Mouse (Mus musculus): ENCODE data around the gene Lrpprc. TPM values are rescaled to one million over a fixed set of nuclear protein-coding genes. Genes with fewer than 3 reads are reported as not detected.

Gene Lrpprc
- polyA plus RNA-seq, 1 experiment, result 10.0 TPM

DNA sequence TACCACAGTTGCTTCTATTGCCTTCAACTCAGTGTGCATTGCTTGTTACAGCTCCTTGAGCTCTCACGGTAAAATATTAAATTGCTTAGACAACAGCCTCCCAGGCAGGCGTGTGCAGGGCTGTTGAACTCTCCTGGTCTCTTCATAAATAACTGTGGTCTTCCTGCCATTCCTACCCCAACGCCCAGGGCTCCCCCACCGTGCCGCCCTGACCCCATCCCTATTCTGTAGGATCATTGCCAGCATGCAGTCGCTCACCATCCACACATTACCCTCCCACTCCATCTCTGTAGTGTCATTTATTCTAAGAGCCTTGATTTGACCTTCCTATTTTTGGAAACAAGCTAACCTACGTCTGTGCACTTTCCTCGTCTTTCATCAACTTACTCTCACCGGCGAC is 125.5 kb downstream of the Lrpprc start:
- Histone ChIP-seq H3K27me3 (ENCODE audit: control insufficient read depth, insufficient read depth, low read length) (no peaks in the 10 kb centered on the region), H3K4me3 (ENCODE audit: control insufficient read depth, insufficient read depth, low read length) (no peak overlapping the region), H3K4me1 (replicated peaks; ENCODE audit: control insufficient read depth, insufficient read depth, low read length) (no peaks in the 10 kb centered on the region; the same call in 1 of the 2 replicates), H3K36me3 (ENCODE audit: control insufficient read depth, insufficient read depth, low read length) (no peaks in the 10 kb centered on the region), H3K27ac (ENCODE audit: control insufficient read depth, insufficient read depth, low read length) (no peak overlapping the region)
- 83% methylated on average over 10 of the region's 10 CpGs for WGBS
- TF ChIP-seq POLR2A (IDR thresholded peaks at IDR 0.05; ENCODE audit: control insufficient read depth, extremely low read depth, insufficient read depth, low read length, poor library complexity), result no peak
- no peak for TF ChIP-seq CTCF (IDR thresholded peaks at IDR 0.05; ENCODE audit: borderline replicate concordance, control insufficient read depth, extremely low read depth, insufficient read depth, low read length, poor library complexity)
- no peak for DNase-seq

DNA sequence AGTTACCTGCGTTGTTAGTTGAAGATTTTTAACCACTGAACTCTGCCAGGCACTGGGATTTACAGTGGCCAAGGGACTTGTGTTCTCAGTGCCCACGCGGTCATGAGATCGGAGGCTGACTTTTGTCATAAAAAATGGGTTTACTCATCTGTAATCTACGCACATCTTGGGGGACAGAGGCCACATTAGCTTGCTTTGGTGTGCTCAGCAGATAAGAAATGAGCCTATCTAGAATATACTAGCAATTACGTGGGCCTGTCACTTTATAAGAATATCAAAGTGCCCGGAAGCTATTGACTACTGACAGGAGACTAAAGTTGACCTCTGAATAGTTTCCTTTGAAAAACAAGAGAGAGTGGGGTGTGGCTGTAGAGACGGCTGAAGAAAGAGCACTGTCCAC is 131.6 kb downstream of the Lrpprc start:
- H3K4me3 ChIP-seq (ENCODE audit: control insufficient read depth, insufficient read depth, low read length), result no peak overlapping the region
- no peak overlapping the region for H3K27ac ChIP-seq (ENCODE audit: control insufficient read depth, insufficient read depth, low read length)
- no peaks in the 10 kb centered on the region for H3K36me3 ChIP-seq (ENCODE audit: control insufficient read depth, insufficient read depth, low read length)
- no peak for TF ChIP-seq POLR2A (IDR thresholded peaks at IDR 0.05; ENCODE audit: control insufficient read depth, extremely low read depth, insufficient read depth, low read length, poor library complexity)
- TF ChIP-seq CTCF (IDR thresholded peaks at IDR 0.05; ENCODE audit: borderline replicate concordance, control insufficient read depth, extremely low read depth, insufficient read depth, low read length, poor library complexity), result no peak
- WGBS, result 94% methylated on average over 8 of the region's 8 CpGs
- H3K4me1 ChIP-seq (replicated peaks; ENCODE audit: control insufficient read depth, insufficient read depth, low read length), result peaks cover 7% of the 10 kb centered on the region
- H3K27me3 ChIP-seq (ENCODE audit: control insufficient read depth, insufficient read depth, low read length), result no peaks in the 10 kb centered on the region
- DNase-seq, result no peak

DNA sequence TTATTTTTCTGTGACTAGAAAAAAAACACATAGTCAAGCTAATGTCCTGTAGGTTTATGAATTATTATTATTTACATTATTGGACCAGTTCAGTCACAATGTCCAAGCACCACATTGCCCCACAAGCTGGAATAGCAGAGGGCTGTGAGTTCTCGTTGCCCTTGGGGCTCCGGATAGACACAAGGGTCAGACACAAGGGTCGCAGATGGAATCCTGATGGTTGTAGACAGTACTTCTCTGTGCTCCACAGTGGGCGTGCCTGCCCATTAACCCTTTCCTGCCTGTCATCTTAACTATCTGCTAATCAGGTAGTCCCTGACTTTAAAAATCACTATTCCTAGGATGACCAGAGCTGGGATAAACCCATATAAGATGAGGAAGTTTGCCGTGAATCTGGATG is 132.4 kb downstream of the Lrpprc start:
- Histone ChIP-seq H3K4me1 (replicated peaks; ENCODE audit: control insufficient read depth, insufficient read depth, low read length) (peaks cover 7% of the 10 kb centered on the region), H3K27ac (ENCODE audit: control insufficient read depth, insufficient read depth, low read length) (no peak overlapping the region), H3K27me3 (ENCODE audit: control insufficient read depth, insufficient read depth, low read length) (no peaks in the 10 kb centered on the region), H3K36me3 (ENCODE audit: control insufficient read depth, insufficient read depth, low read length) (no peaks in the 10 kb centered on the region), H3K4me3 (ENCODE audit: control insufficient read depth, insufficient read depth, low read length) (no peak overlapping the region)
- no peak for DNase-seq
- 91% methylated on average over 5 of the region's 5 CpGs for WGBS
- TF ChIP-seq POLR2A (IDR thresholded peaks at IDR 0.05; ENCODE audit: control insufficient read depth, extremely low read depth, insufficient read depth, low read length, poor library complexity) (no peak), CTCF (IDR thresholded peaks at IDR 0.05; ENCODE audit: borderline replicate concordance, control insufficient read depth, extremely low read depth, insufficient read depth, low read length, poor library complexity) (no peak)

- Histone ChIP-seq H3K36me3 (ENCODE audit: control insufficient read depth, insufficient read depth, low read length) (no peaks in the 10 kb centered on the region), H3K27ac (ENCODE audit: control insufficient read depth, insufficient read depth, low read length) (no peak overlapping the region), H3K27me3 (ENCODE audit: control insufficient read depth, insufficient read depth, low read length) (no peaks in the 10 kb centered on the region), H3K4me3 (ENCODE audit: control insufficient read depth, insufficient read depth, low read length) (no peak overlapping the region), H3K4me1 (replicated peaks; ENCODE audit: control insufficient read depth, insufficient read depth, low read length) (peaks cover 7% of the 10 kb centered on the region)
- WGBS, result 91% methylated on average over 7 of the region's 7 CpGs
- TF ChIP-seq CTCF (IDR thresholded peaks at IDR 0.05; ENCODE audit: borderline replicate concordance, control insufficient read depth, extremely low read depth, insufficient read depth, low read length, poor library complexity), result no peak
- DNase-seq, result no peak
Observed at GRCm38 (mm10) chr17:84657782-84658181, 132.8 kb downstream of the Lrpprc start.

- DNase-seq, result no peak
- Histone ChIP-seq H3K4me1 (replicated peaks; ENCODE audit: control insufficient read depth, insufficient read depth, low read length) (peaks cover 7% of the 10 kb centered on the region), H3K27me3 (ENCODE audit: control insufficient read depth, insufficient read depth, low read length) (no peaks in the 10 kb centered on the region), H3K27ac (ENCODE audit: control insufficient read depth, insufficient read depth, low read length) (no peak overlapping the region), H3K36me3 (ENCODE audit: control insufficient read depth, insufficient read depth, low read length) (no peaks in the 10 kb centered on the region), H3K4me3 (ENCODE audit: control insufficient read depth, insufficient read depth, low read length) (no peak overlapping the region)
- WGBS, result 92% methylated on average over 3 of the region's 3 CpGs
- no peak for TF ChIP-seq CTCF (IDR thresholded peaks at IDR 0.05; ENCODE audit: borderline replicate concordance, control insufficient read depth, extremely low read depth, insufficient read depth, low read length, poor library complexity)
- TF ChIP-seq POLR2A (IDR thresholded peaks at IDR 0.05; ENCODE audit: control insufficient read depth, extremely low read depth, insufficient read depth, low read length, poor library complexity), result no peak
Observed at GRCm38 (mm10) chr17:84657422-84657732, 133.2 kb downstream of the Lrpprc start.

DNA sequence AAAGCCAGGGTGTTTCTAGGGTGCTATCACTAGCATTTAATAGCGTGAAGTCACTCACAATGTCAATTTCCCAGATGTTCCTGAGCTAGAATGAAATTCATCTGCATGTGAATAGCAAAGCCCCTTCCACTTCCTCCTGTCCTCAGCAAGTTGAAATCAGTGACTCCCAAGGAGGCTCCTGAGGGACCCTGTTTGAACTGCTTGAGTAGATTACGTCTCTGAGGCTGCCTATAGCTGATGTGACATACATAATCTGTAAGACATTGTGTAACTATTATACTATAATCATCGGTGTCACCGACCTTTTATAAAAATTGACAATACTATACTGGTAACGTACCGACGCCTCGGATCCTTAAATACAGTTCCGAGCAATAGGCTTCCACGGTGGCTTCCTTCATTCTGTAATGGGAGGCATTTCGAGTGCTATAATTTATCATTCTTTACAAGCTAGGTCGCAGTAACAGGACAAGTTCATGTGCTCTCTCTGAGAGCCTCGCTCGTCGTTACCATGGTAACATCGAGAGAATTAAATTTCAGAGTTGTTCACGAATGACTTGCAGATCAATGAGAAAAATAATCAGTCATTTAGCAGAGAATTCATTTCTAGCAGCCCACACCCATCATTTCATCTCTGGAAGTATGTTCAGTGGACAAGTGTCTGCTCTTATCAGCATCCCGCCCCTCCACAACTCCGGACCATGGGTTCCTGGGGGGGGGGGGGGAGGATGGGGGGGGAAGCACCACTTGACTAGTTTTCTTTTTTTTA is 133.8 kb downstream of the Lrpprc start:
- TF ChIP-seq CTCF (IDR thresholded peaks at IDR 0.05; ENCODE audit: borderline replicate concordance, control insufficient read depth, extremely low read depth, insufficient read depth, low read length, poor library complexity) (no peak), POLR2A (IDR thresholded peaks at IDR 0.05; ENCODE audit: control insufficient read depth, extremely low read depth, insufficient read depth, low read length, poor library complexity) (no peak)
- WGBS, result 94% methylated on average over 19 of the region's 19 CpGs
- Histone ChIP-seq H3K27me3 (ENCODE audit: control insufficient read depth, insufficient read depth, low read length) (no peaks in the 10 kb centered on the region), H3K27ac (ENCODE audit: control insufficient read depth, insufficient read depth, low read length) (no peak overlapping the region), H3K36me3 (ENCODE audit: control insufficient read depth, insufficient read depth, low read length) (no peaks in the 10 kb centered on the region), H3K4me1 (replicated peaks; ENCODE audit: control insufficient read depth, insufficient read depth, low read length) (peaks cover 7% of the 10 kb centered on the region), H3K4me3 (ENCODE audit: control insufficient read depth, insufficient read depth, low read length) (no peak overlapping the region)
- no peak for DNase-seq

GRCm38 (mm10) chr17:84656205-84656604 is 134.4 kb downstream of the Lrpprc start:
- peaks cover 7% of the 10 kb centered on the region for H3K4me1 ChIP-seq (replicated peaks; ENCODE audit: control insufficient read depth, insufficient read depth, low read length)
- TF ChIP-seq CTCF (IDR thresholded peaks at IDR 0.05; ENCODE audit: borderline replicate concordance, control insufficient read depth, extremely low read depth, insufficient read depth, low read length, poor library complexity) (no peak), POLR2A (IDR thresholded peaks at IDR 0.05; ENCODE audit: control insufficient read depth, extremely low read depth, insufficient read depth, low read length, poor library complexity) (no peak)
- no peaks in the 10 kb centered on the region for H3K27me3 ChIP-seq (ENCODE audit: control insufficient read depth, insufficient read depth, low read length)
- no peak overlapping the region for H3K27ac ChIP-seq (ENCODE audit: control insufficient read depth, insufficient read depth, low read length)
- no peak overlapping the region for H3K4me3 ChIP-seq (ENCODE audit: control insufficient read depth, insufficient read depth, low read length)
- H3K36me3 ChIP-seq (ENCODE audit: control insufficient read depth, insufficient read depth, low read length), result no peaks in the 10 kb centered on the region
- DNase-seq, result no peak
- 90% methylated on average over 5 of the region's 5 CpGs for WGBS

Other genes starting within 250 kb of the Lrpprc start
- gene Dync2li1, start 164.3 kb downstream of the Lrpprc start, polyA plus RNA-seq (2012; rRNA removed), result 0.84 and 1.1 TPM in 2 replicates
- gene Abcg8, start 114.5 kb downstream of the Lrpprc start, polyA plus RNA-seq (2012; rRNA removed), result 0.65 and 0.74 TPM in 2 replicates
- gene Abcg5, start 107.8 kb downstream of the Lrpprc start, polyA plus RNA-seq (2012; rRNA removed), result 0.85 and 1.1 TPM in 2 replicates
- 34.1 and 36.4 TPM in 2 replicates for gene Ppm1b, start 166.0 kb upstream of the Lrpprc start, polyA plus RNA-seq (2012; rRNA removed)
- gene Slc3a1, start 237.6 kb upstream of the Lrpprc start, polyA plus RNA-seq (2012; rRNA removed), result 0.55 and 0.83 TPM in 2 replicates

Data from thymus, adult 2 months (tissue).